Mouse (Mus musculus): Measurements from ENCODE around the gene Dusp28. TPM values are rescaled to one million over a fixed set of nuclear protein-coding genes. Genes with fewer than 3 reads are reported as not detected.

Gene Dusp28
- total and polyA plus RNA-seq, 3 experiments = 11.9 to 12.0 TPM; not detected in 1

- Histone ChIP-seq H3K36me3 (ENCODE audit: control insufficient read depth in 1 of 2, insufficient read depth in 2 of 2, low read length in 2 of 2) (peaks cover 0 to 25% of the 10 kb centered on the region in 2 experiments; a peak in 2 of 4 replicates), H3K4me3 (ENCODE audit: control insufficient read depth in 1 of 2, insufficient read depth in 1 of 2, low read depth in 2 of 2, low read length in 2 of 2) (no peak overlapping the region; a peak in 1 of 4 replicates), H3K4me1 (ENCODE audit: control insufficient read depth in 1 of 2, insufficient read depth in 2 of 2, low read length in 2 of 2) (peaks cover 13 to 40% of the 10 kb centered on the region in 2 experiments), H3K9me3 (replicated peaks; ENCODE audit: insufficient read depth, low read length) (no peaks in the 10 kb centered on the region), H3K27me3 (ENCODE audit: control insufficient read depth in 1 of 2, insufficient read depth in 2 of 2, low read length in 2 of 2) (no peaks in the 10 kb centered on the region), H3K27ac (ENCODE audit: control insufficient read depth, low read depth, low read length) (no peak overlapping the region), H3K79me2 (ENCODE audit: control insufficient read depth, insufficient read depth, low read length, poor library complexity) (peaks cover 31% of the 10 kb centered on the region), H3K9ac (ENCODE audit: control insufficient read depth, low read depth, low read length, poor library complexity, severe bottlenecking) (no peak overlapping the region)
- TF ChIP-seq ZMIZ1 (IDR thresholded peaks at IDR 0.05; ENCODE audit: low read depth, low read length) (no peak), POLR2AphosphoS2 (IDR thresholded peaks at IDR 0.05; ENCODE audit: low read length) (no peak), MYB (IDR thresholded peaks at IDR 0.05; ENCODE audit: low read depth, low read length) (no peak)
- DNase-seq (ENCODE audit: low read depth, low spot score) = peak; percentile 42
Observed at GRCm38 (mm10) chr1:92908664-92909063, 1.9 kb downstream of the Dusp28 start.

GRCm38 (mm10) chr1:92909068-92909467 lies 2.3 kb downstream of the Dusp28 start:
- peaks cover 13 to 40% of the 10 kb centered on the region in 2 experiments for H3K4me1 ChIP-seq (ENCODE audit: control insufficient read depth in 1 of 2, insufficient read depth in 2 of 2, low read length in 2 of 2)
- peaks cover 0 to 25% of the 10 kb centered on the region in 2 experiments; a peak in 2 of 4 replicates for H3K36me3 ChIP-seq (ENCODE audit: control insufficient read depth in 1 of 2, insufficient read depth in 2 of 2, low read length in 2 of 2)
- H3K27ac ChIP-seq (ENCODE audit: control insufficient read depth, low read depth, low read length) = no peak overlapping the region
- no peak overlapping the region for H3K9ac ChIP-seq (ENCODE audit: control insufficient read depth, low read depth, low read length, poor library complexity, severe bottlenecking)
- TF ChIP-seq MYC (IDR thresholded peaks at IDR 0.05; ENCODE audit: low read depth, low read length) (no peak), SMC3 (IDR thresholded peaks at IDR 0.05; ENCODE audit: low read depth, low read length) (peak; percentile 54), NELFE (IDR thresholded peaks at IDR 0.05; ENCODE audit: low read depth, low read length) (no peak), HCFC1 (IDR thresholded peaks at IDR 0.05; ENCODE audit: low read depth, low read length) (0 out of 2 replicates have a peak, but pooled peaks have one; percentile 36), GATA1 (IDR thresholded peaks at IDR 0.05; ENCODE audit: low read depth, low read length) (0 out of 2 replicates have a peak, but pooled peaks have one; percentile 3), SIN3A (IDR thresholded peaks at IDR 0.05; ENCODE audit: low read length) (peak; percentile 48; the same call in 1 of the 2 replicates), MXI1 (IDR thresholded peaks at IDR 0.05; ENCODE audit: low read depth, low read length) (peak; percentile 39; the same call in 1 of the 2 replicates), MAZ (IDR thresholded peaks at IDR 0.05; ENCODE audit: low read depth, low read length) (peak; percentile 50; the same call in 1 of the 2 replicates), TBP (IDR thresholded peaks at IDR 0.05; ENCODE audit: low read depth, low read length) (no peak), MYB (IDR thresholded peaks at IDR 0.05; ENCODE audit: low read depth, low read length) (no peak), ZKSCAN1 (IDR thresholded peaks at IDR 0.05; ENCODE audit: low read depth, low read length) (no peak), POLR2AphosphoS5 (IDR thresholded peaks at IDR 0.05; ENCODE audit: borderline replicate concordance, low read depth, low read length) (no peak), USF1 (IDR thresholded peaks at IDR 0.05; ENCODE audit: low read depth, low read length) (no peak), ZC3H11A (IDR thresholded peaks at IDR 0.05; ENCODE audit: low read depth, low read length) (peak; percentile 31; the same call in 1 of the 2 replicates), RCOR1 (IDR thresholded peaks at IDR 0.05; ENCODE audit: low read depth, low read length) (no peak), GABPA (IDR thresholded peaks at IDR 0.05; ENCODE audit: low read depth, low read length) (no peak), TCF12 (IDR thresholded peaks at IDR 0.05; ENCODE audit: low read depth, low read length) (0 out of 2 replicates have a peak, but pooled peaks have one; percentile 11), RAD21 (IDR thresholded peaks at IDR 0.05; ENCODE audit: low read depth, low read length) (peak; percentile 38), CTCF (IDR thresholded peaks at IDR 0.05 in 2 of 3, conservative IDR thresholded peaks at IDR 0.05 in 1 of 3; ENCODE audit: control insufficient read depth in 1 of 3, insufficient read depth in 1 of 3, low read depth in 2 of 3, low read length in 3 of 3, poor library complexity in 1 of 3, severe bottlenecking in 1 of 3) (peak; percentile 47 to 76 (median 67)), UBTF (IDR thresholded peaks at IDR 0.05; ENCODE audit: borderline replicate concordance, insufficient read depth, low read depth, low read length) (no peak)
- H3K4me3 ChIP-seq (ENCODE audit: control insufficient read depth in 1 of 2, insufficient read depth in 1 of 2, low read depth in 2 of 2, low read length in 2 of 2) = peak overlapping the region in 1 of 2 experiments; percentile 95; a peak in 1 of 4 replicates
- DNase-seq (ENCODE audit: low read depth, low spot score) = peak; percentile 77
- peaks cover 31% of the 10 kb centered on the region for H3K79me2 ChIP-seq (ENCODE audit: control insufficient read depth, insufficient read depth, low read length, poor library complexity)
- no peaks in the 10 kb centered on the region for H3K9me3 ChIP-seq (replicated peaks; ENCODE audit: insufficient read depth, low read length)
- no peaks in the 10 kb centered on the region for H3K27me3 ChIP-seq (ENCODE audit: control insufficient read depth in 1 of 2, insufficient read depth in 2 of 2, low read length in 2 of 2)

All from MEL (cell line).